Mouse (Mus musculus) ovary, postnatal 14 days (tissue): ENCODE data around the gene Tns3.

Source experiments
- DNase-seq: peaks from one replicate; pipeline ENCODE4 v3.0.0; 2022; ENCODE audit warnings: low spot score

Gene Tns3

DNA sequence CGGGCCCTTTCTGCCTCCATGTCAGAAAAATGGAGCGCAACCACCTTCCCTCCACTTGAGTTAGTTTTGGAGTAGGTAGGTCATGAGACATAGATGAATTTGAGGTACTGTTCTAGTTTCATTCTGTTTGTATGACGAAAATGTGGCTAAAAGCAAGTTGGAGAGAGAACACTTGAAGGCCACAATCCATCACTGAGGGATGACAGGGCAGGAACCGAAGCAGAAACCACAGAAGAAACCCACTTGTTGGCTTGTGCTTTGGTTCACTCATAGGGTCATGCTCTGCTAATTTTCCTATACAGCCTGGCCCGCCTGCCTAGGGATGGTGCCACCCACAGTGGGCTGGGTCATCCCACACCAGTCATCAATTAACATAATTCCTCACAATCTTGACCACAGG is 14.9 kb upstream of the Tns3 start:
- DNase-seq: no peak

DNA sequence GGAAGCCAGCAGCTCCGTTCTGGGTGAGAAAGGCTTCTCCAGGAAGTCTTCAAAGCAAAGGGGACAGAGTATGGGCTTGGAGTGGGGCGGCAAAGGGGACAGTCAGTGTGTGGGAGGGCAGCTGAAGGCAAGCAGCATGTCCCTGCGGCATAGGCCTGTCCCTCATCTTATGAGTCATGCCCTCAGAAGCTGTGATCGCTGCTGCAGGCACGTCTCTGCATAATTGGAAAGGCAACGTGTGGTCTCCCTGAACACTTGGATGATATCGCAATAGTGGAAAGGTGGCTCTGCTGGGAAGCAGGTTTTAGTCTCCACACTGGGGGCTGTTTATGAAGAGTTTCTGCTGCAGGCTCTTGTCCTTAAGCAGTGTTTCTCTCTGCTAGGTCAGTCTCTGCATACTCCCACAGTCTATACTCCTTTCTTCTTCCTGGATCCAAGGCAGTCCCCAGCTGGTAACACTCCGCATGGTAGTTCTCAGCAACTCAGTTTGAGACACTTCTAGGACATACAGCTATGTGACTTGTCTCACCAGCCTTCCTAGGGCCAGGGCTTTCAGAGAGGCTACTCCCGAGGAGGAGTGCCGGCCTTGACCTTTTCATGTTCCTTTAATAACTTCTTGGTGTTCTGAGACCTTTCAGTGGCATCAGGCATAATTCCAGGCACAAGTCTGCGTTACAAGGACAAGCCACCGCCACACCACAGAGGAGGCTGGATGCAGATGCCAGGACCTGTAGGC is 14.1 kb upstream of the Tns3 start:
- DNase-seq: no peak

DNA sequence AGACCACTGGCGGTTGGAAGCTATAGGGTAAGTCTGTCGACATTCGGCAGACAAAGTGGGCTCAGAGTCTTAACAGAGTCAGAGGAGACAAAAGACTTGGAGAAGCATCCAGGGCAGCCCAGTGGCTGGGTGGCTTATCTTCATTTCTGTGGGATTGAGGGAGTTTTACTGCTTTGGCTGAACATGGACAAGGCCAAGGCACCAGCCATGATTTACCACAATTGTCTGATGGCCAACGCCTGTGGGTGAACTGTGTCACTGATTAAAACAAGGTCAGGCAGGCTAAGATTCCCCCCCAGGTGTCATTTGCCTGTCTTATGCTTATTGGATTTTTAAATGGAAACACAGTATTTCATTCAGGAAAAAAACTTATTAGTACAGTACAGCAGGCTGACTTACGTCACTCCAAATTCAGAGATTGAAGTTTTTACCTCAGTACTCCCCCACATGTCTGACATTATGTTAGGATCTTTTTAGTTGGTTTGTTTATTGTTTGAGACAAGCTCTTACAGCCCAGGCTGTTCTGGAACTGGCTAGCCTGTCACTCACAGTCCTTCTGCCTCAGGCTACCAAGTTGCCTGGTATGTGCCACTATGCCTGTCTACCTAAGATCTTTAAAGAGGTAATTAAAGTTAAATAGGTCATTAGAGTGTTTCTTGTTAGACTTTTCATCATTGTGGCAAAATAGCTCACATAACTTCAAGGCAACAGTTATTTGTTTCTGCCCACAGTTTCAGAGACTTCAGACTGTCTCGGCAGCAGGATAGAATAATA is 11.6 kb upstream of the Tns3 start:
- DNase-seq: no peak

DNA sequence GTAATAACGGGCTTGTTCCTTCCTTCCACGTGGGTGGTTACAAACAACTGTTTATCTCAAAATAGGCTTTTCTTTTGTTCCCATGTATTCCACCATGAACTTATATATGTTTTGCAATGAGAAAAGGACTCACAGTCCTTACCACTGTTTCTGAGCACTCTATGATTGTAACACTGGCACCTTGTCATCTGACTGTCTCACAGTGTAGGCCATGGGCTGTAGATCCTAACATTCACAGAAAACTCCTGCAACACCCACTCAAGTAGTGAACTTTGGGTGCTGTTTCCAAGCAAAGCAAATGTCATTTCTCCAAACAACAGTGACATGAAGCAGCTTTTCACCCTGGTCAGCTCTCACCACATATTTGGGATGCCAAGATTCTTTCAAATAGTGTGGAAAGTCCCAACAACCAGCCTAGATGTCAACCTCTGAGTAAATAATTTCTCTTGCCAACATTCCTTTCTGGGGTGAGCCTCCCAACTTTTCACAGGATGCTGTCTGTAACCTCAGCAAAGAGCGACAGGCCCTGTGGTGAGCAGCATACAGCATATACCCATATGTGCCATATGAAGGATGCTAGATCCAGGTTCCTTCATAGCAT is 10.3 kb upstream of the Tns3 start:
- DNase-seq: no peak

DNA sequence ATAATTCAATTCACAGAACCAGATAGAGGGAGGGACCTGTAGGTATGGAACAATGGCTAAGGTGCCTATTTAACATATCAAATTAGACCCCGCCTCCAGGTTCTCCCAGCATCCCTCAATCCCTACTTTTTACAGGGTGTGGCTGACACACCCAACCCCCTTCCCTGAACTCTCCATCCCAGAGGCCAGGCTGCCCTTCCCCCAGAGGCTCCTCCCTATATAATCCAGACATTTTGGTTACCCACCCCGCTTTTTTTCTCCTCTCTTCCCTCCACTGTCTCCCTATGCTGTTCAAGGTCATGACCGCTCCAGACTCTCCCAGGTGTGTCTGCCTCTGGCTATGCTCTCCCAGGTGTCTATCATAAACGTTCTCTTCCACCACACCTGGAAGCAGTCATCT is 7.4 kb upstream of the Tns3 start:
- no peak for DNase-seq

DNA sequence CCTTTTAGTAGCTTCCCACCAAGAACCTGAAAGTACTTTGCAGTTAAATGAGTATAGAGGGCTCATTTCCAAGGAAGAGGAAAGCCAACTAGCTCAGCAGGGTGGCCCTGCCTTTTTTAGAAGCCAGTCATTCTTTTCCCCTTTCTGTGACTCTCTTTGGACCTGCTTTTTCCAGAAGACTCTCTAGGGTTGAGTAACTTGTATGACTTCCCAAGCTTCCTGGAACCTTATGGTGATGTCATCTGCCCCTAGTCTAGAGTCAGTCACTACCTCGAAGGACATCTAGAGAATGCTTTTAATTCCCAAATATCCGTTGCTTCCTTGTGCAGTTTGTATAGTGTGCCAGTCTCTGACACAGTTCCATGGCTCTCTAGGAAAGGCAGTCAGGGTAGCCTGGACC is 4.8 kb upstream of the Tns3 start:
- no peak for DNase-seq

DNA sequence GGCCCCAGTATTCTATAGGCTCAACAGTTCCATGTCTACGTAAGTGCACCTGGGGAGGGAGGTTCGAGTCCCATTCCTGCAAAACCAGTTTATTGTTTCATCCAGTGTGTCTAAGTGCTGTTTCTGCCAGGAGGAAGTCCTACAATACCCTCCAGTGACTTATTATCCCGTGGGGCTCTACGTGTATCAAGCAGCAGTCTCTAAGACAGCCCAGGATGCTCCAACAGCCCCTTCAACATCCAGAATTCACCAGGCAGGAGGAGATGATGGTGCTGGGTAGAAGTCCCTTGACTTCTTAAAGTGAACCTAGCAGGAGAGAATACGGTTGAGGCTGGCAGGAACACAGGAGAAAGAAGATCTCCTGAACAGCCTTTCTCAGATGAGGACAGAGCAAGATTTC is 462 bp upstream of the Tns3 start:
- no peak for DNase-seq

DNA sequence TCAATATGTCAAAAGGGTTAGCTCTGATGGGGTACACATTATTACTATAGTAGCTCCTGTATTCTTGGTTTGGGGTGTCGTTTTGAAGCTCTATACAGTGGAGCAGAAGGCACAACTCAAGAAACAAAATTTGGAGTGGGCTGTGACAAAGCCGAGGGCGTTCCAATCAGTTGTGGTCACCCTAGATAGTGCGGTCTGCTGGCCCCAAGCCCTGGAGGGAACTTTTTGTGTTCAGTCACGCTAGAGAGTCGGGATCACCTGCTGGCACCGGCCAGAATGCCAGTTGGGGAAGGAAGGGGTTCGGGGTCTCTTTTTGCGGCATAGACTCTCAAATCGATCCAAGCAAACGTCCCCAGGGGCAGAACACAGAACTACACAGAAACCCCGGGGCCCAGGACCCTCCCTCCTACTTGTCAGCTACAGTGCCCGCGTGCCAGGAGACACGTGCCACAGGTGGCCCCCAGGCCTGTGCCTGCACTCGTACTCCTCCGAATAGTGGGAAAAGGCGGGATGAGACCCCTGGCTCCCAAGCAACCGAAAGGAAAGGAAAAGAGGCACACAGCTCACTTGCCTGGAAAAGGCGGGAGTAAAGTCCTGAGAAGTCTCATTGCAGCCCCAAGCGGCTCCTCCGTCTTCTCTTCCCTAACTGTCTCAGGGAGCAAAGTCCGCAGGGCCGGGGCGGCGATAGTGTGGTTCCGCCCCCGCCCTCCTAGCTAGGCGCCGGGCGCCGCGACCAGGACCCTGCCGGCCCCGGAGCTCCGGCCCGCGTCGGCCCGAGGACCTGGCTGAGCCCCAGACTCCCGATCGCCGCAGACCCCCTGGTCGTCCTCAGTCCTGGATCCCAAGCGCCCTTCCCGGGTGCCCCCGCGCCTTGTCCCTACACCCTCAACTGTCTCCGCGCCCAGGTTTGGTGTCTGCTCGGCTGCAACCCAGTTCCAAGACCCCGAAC is 617 bp downstream of the Tns3 start:
- peak; percentile 50 for DNase-seq

DNA sequence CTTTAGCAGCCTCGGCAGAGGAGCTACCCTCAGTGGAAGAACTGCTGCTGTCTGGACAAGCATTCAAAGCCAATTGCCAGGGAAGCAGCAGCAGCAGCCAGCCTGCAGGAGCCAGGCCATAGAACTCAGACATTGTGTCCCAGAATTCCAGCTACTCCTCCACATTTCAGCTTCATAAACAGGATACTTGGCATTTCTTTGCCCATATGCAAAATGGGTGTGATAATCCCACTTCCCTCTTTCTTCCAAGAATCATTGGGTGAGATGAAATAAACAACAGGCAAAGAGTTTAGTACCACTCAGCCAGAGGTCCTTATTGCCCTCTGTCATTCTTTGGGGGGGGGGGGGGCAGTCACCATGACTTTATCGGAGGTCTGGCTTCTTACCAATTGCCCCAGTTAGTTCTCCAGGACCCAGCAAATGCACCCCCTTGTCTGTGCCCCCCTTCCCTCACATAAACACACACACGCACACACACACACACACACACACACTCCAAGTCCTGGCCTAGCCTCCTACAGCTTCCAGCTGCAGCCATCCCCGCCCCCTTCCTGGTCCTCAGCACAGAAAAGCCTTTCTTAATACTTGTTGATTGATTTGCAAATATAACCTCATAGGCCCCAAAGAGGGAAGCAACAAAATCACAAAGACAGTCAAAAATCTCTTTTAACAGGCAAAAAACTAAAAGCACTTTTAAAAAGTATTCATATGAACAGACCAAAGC is 1.5 kb downstream of the Tns3 start:
- no peak for DNase-seq

DNA sequence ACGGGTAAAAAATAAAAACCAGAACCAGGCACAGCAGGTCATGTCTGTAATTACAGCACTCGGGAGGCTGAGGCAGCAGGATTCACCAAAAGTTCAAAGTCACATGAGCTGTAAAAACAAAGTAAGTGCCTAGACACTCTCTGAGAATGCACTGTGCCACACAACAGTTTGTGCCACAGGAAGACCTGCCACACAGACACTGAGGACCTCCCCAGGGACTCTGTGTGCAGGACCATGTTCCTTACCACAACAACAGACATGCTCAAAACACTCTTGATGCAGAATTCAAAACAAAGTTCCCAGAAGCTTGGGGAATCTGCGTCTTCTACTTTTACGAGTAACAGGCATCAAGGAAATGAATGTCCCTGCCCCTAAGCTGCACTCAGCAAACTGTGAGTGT is 3.4 kb downstream of the Tns3 start:
- no peak for DNase-seq

DNA sequence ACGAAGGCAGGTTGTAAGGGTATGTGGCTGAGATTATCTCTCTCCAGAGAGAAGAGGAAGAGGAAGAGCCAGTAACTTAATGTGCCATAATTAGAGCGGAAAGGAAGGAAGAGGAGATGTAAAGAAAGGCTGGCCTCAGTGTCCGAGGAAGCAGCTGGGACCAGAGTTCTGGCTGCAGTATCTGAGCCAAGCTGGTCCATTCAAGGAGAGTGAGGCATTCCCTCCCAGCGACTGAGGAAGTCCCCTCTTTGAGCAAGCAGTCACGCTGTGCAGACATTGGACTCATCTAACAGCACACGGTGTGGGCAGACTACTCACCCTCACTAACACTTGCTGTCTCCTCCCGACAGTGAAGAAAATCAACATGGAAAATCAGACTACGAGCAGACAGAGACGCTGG is 4.5 kb downstream of the Tns3 start:
- no peak for DNase-seq

DNA sequence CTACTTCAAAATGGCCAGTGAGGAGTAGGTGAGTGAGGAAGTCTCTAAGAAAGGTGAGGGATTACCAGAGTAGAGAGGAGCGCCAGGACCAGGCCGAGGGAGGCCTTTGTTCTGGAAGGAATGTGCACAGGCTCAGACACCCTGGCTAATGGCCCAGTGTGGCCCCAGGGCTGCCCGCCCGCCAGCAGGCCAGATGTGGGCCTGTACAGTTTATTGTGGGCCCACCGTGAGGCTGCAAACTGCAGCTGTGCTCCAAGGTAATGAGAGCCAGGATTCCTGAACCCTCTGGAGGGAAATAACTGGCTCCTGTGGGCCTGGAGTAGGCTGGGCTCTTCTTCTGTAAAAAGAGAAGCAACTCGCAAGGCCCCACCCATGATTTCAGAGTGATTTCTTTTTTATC is 5.3 kb downstream of the Tns3 start:
- DNase-seq: no peak

DNA sequence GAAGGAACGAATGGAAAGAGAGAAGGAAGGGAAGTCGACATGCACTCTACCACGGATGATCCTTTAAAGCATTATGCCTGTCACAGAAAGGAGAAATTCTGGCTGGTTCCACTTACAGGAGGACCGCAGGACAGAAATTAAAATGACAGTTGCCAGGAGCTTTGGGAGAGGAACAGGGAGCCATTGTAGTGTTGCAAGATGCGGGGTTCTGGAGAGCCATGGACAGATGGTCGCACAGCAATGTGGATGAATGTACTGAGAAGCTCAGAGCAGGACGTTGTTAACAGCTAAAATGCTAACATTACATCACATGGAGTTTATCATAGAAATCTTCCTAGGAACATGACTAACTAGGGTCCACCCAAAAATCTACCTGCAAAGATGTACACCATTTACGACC is 6.8 kb downstream of the Tns3 start:
- no peak for DNase-seq

DNA sequence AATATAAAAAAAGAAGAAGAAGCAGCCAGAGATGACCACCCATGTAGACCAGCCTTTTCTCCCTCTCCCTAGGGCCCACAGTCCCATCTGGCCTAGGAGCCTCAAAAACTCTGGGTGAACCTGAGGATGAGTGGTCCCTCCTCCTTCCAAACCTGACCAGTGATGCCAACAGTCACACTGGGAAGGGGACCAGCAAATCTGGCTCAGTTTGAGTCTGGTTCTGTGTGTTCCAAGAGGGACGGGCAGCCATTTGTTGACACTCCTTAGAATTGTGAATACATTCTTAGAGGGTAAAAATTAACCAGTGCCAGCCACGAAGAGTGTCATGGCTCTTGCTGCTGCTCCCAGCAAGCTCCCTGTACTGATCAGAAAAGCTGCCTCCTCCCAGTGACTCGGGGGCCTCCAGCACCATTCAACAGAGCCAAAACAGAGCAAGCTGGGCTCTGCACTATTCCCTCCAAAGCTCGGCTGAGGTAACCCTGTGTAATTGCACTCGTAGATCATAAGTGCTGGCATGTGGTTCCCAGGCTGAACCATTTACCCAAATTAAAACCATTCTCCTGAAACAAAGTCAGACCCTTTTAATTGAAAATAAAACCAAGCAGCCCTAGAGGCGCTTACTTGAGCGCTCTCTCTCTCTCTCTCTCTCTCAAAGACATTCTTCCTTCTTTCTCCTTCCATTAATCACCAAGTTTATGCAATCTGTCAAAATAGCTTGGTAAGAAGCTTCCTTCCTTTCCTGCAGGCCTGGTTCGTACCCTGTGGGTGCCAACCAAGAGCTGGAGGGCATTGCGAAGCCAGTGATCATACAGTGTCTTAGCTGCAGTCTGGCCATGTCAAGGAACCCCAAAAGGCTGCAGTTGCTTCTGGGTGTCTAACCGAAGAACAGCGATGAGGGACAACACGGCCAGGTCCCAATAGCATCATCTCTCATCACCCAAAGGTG is 7.6 kb downstream of the Tns3 start:
- DNase-seq: no peak

DNA sequence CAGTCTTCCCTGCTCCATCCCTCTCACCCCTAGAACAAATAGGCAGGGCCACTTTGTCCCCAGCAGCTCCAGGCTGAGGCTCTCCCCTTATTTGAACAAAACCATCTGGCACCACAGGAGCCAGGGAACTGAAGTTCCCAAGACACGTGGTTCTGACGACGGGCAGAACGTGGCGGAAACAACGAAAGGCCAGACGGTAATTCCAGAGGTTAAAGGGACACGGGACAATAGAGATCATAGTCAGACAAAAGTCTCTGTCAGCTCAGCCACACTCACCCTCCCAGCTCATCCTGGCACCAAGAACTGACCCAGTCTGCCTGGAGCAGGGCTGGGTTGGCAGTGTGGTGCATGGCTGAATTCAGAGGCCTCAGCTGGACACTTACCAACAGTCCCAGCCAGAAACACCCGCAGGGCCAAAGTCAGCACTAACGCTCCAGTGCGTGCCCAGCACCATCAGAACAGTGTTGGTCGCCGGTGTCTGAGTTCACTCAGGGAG is 10.5 kb downstream of the Tns3 start:
- DNase-seq: no peak

DNA sequence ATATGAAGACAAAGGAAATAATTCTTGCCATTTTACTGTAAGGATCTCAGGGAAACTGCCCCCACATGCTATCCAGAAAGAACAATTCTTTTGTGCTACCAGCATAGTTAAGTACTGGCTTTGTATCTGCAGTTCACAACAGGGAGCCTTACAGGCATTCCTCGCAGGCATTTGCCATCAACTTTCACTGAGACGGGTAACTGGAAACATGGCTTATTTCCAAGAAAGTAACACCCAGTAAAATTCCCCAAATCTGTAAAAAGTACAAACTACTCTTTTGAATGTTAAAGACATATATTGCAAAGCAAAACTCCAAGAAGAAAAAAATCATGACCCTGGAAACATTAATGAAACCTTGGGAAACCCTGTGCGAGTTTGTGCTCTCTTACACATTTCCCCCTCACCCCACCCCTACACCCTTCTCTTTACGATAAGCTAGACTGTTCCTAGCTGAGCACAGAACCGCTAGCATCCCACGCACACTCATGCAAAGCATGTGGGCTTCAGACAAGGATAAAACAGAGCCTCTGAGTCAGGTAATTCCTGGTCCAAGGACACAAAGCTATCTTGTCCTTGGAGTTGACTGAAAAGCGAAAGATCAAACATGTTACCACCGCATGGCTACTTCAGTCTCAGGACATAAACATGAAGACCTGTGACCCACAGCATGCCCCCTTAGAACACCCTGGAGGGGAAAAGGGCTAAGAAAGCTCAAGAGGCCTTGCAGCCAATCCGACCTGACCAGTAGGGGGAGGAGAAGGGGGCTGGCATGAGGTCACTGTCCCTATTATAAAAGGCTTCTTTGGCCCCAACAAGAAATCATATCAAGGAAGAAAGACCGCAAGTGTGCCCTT is 11.3 kb downstream of the Tns3 start:
- DNase-seq: no peak

DNA sequence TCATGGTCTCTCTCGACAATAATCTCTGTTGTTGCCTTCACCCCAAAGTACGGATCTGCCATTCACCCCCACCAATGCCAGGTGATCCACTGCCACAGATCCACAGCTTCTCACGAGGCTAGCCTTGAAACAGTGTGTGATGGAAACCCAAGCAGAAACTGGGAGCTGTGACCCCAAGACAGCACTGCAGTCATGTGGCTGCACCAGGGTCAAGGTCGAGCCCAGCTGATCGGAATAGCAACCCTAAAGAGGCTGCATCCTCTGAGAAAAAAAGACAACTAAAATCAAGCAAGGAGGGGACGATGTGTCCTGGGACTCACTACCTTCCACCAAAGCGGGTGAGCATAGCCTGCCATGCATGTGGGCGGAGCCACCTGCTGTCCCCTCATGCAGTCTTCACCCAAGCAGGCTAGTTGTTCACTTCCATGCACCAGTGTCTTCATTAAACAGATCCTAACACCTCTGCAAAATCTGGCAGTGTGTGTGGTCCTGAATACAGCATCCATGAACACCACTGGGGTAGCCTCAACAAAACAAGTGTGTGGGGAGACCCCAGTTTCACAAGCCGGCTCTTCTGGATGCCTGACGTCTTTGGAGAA is 12.1 kb downstream of the Tns3 start:
- DNase-seq: no peak

DNA sequence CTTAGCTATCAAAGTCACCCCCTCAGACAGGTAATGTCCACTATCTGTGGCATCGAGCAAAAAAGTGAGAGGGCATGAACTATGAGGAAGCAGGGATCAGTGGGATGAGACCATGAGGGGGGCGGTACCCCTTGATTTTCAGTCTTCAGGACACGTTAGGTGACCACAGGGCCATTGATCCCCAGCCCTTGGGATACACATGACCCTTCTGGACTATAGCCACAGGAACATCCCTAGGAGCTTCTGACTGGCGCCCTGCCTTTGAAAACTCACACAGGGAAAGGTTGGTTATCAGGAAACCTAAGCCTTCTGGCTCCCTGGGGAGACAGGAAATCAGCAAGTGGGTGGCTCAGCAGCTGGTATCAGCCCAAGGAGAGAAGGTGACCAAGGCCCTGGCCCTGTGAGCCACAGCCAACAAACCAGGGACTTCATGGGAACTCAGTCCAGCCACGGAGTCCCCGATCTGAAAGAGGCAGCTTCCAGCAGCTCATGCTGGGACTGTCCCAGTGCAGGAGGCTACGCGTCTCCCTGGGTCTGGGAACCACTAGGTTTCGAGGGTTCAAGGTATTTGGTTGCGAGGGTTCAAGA is 12.8 kb downstream of the Tns3 start:
- no peak for DNase-seq

DNA sequence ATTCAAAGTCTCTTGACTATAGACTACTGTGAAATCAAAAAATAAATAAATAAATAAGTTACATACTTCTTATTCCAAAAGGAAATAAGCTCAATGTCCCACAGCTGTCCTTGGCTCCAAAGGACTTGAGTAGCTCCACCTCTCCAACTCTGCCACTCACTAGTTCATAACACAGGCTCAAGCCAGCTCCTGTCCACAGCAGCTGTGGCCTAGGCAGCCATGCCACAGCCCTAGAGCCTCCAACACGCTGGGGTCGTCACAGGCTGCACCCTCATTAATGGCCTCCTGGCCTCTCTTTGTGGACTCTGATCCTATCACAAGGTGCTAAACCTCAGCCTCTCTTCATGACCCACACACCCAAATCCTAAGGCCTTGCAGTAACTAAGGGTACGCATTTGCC is 18.7 kb downstream of the Tns3 start:
- no peak for DNase-seq
